Mouse (Mus musculus) ES-E14 (cell line): ENCODE results near the gene Mgll.

Experiments used
- CHD2 ChIP-seq: IDR thresholded peaks from 2 replicates; pipeline ENCODE4 v1.6.1; 2014; ENCODE audit warnings: mild to moderate bottlenecking, low read depth, low read length, inconsistent platforms
- ZNF384 ChIP-seq: IDR thresholded peaks from 2 replicates; pipeline ENCODE4 v1.6.1; 2012; ENCODE audit warnings: low read depth, low read length, inconsistent platforms

DNA sequence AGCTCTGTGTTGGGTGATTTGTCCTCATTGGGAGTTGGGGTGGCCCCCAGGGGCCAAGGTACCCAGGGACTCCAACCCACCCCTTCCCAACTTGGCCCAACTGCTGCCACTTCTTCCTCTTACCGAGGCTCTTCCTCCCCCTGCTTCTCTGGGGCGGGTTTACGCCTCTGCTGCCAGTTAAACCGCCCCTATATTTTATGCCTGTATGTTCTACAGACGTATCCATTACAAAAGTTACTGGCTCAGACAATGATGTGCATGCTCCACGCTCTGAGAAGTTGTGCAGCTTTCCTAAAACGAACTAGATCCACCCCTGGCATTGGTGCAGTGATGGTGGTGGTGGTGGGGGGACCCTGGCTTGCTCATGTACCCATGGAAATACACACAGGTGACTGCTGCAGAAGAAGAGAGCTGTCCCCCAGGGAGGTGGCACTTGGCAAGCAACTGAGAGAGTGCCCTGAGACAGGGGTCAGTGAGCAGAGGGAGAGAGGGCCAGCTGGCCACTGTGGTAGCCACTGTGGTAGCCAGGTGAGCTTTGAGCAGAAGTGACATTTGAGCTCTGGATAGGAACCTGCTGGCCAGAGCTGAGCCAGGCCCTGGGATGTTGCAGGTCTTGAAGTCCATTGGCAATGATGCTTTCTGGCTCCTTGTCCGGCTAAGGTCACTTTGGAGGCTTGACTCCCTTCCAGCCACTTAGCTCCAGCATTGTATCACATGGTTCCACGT is 18.2 kb downstream of the Mgll start:
- TF ChIP-seq CHD2, result no peak
- no peak for TF ChIP-seq ZNF384
